Mouse (Mus musculus): ENCODE results near the gene Ly6g5c.

DNA sequence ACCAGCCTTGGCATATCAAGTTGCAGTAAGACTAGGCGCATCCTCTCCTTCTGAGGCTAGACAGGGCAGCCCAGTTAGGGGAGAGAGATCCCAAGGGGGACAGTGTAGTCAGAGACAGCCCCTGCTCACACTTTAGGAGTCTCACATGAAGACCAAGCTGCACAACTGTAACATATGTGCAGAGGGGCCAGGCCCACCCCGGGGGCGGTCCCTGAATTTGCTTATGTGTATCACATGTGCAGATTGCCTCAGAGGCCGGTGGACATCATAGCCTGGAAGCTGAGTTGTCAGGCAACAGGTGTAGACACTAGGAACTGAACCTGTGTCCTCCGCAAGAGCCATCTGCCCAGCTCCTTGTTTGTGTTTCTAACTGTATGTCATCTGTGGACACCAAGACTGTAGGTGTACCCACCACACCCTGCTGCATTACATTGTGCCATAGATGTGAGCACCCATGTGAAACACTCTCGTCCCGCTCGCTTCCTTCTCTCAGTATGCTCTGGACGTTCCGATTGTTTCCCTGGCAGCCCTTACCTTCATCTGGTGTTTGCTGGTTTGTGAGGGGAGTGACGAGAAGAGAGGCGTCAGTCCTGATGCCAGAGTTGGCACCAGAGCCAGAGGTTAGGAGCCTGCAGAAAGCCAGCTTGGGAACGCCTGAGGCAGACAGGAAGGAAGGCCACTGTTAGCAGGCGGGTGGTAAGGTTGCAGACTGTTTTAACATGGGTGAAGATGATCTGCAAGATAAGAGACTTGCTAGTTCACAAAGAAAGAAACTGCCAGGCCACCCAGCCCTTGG, 15.5 kb upstream of the Ly6g5c start:
- no peak for TF ChIP-seq E2F4 (IDR thresholded peaks at IDR 0.05; ENCODE audit: insufficient read depth)
- TF ChIP-seq POLR2A (IDR thresholded peaks at IDR 0.05; ENCODE audit: insufficient read length, low read depth), result no peak

Measured in myocyte (in vitro differentiated cells).